Mouse (Mus musculus): ENCODE measurements around the gene Prss32. TPM values are rescaled to one million over a fixed set of nuclear protein-coding genes. Genes with fewer than 3 reads are reported as not detected.

Gene Prss32
- polyA plus RNA-seq, 1 experiment from 2014 or later: not detected

GRCm38 (mm10) chr17:23823614-23824013 lies 20.0 kb upstream of the Prss32 start:
- Histone ChIP-seq H3K9me3 (replicated peaks; ENCODE audit: control insufficient read depth, low read length) (no peaks in the 10 kb centered on the region; the same call in 1 of the 2 replicates), H3K36me3 (replicated peaks; ENCODE audit: control insufficient read depth, insufficient read depth, low read depth, low read length) (peaks cover 45% of the 10 kb centered on the region), H3K4me3 (ENCODE audit: low read depth, low read length) (no peak overlapping the region), H3K27me3 (ENCODE audit: control insufficient read depth, insufficient read depth, low read length) (no peaks in the 10 kb centered on the region), H3K9ac (replicated peaks; ENCODE audit: low read length) (no peak overlapping the region), H3K27ac (replicated peaks; ENCODE audit: low read depth, low read length) (no peak overlapping the region), H3K4me2 (ENCODE audit: low read depth, low read length) (no peak overlapping the region), H3K4me1 (ENCODE audit: control insufficient read depth, insufficient read depth, low read length) (peaks cover 2% of the 10 kb centered on the region; the same call in 1 of the 2 replicates)
- DNase-seq (ENCODE audit: low spot score) (no peak), ATAC-seq (replicated peaks; ENCODE audit: insufficient number of reproducible peaks, low FRiP score, low TSS enrichment, low read depth) (no peak)
- 90% methylated on average over 12 of the region's 12 CpGs for WGBS

- H3K9me3 ChIP-seq (replicated peaks; ENCODE audit: control insufficient read depth, low read length): no peaks in the 10 kb centered on the region
- H3K27ac ChIP-seq (replicated peaks; ENCODE audit: low read depth, low read length): no peak overlapping the region
- DNase-seq (ENCODE audit: low spot score) (no peak), ATAC-seq (replicated peaks; ENCODE audit: insufficient number of reproducible peaks, low FRiP score, low TSS enrichment, low read depth) (no peak)
- H3K4me3 ChIP-seq (ENCODE audit: low read depth, low read length): no peak overlapping the region
- WGBS: 80% methylated on average over 4 of the region's 4 CpGs
- H3K4me2 ChIP-seq (ENCODE audit: low read depth, low read length): no peak overlapping the region
- H3K27me3 ChIP-seq (ENCODE audit: control insufficient read depth, insufficient read depth, low read length): no peaks in the 10 kb centered on the region
- peaks cover 2% of the 10 kb centered on the region; the same call in 1 of the 2 replicates for H3K4me1 ChIP-seq (ENCODE audit: control insufficient read depth, insufficient read depth, low read length)
- peaks cover 25% of the 10 kb centered on the region for H3K36me3 ChIP-seq (replicated peaks; ENCODE audit: control insufficient read depth, insufficient read depth, low read depth, low read length)
- H3K9ac ChIP-seq (replicated peaks; ENCODE audit: low read length): no peak overlapping the region
Measured at GRCm38 (mm10) chr17:23825591-23825990, 18.1 kb upstream of the Prss32 start.

GRCm38 (mm10) chr17:23828271-23829001 lies 15.2 kb upstream of the Prss32 start:
- Histone ChIP-seq H3K4me1 (ENCODE audit: control insufficient read depth, insufficient read depth, low read length) (peaks cover 2% of the 10 kb centered on the region; the same call in 1 of the 2 replicates), H3K36me3 (replicated peaks; ENCODE audit: control insufficient read depth, insufficient read depth, low read depth, low read length) (peaks cover 9% of the 10 kb centered on the region), H3K4me3 (ENCODE audit: low read depth, low read length) (peak overlapping the region; percentile 68), H3K9ac (replicated peaks; ENCODE audit: low read length) (peak overlapping the region; percentile 88), H3K9me3 (replicated peaks; ENCODE audit: control insufficient read depth, low read length) (no peaks in the 10 kb centered on the region), H3K27me3 (ENCODE audit: control insufficient read depth, insufficient read depth, low read length) (no peaks in the 10 kb centered on the region), H3K27ac (replicated peaks; ENCODE audit: low read depth, low read length) (peak overlapping the region; percentile 75), H3K4me2 (ENCODE audit: low read depth, low read length) (peak overlapping the region; percentile 78)
- ATAC-seq (replicated peaks; ENCODE audit: insufficient number of reproducible peaks, low FRiP score, low TSS enrichment, low read depth): peak; percentile 69
- WGBS: under 1% methylated on average over 47 of the region's 47 CpGs
- peak; percentile 65 for DNase-seq (ENCODE audit: low spot score)

GRCm38 (mm10) chr17:23829064-23829619 lies 14.5 kb upstream of the Prss32 start, which contains the start of gene Elob:
TSS of gene Elob (minus strand) at chr17:23829136.
- peaks cover 2% of the 10 kb centered on the region; the same call in 1 of the 2 replicates for H3K4me1 ChIP-seq (ENCODE audit: control insufficient read depth, insufficient read depth, low read length)
- H3K27me3 ChIP-seq (ENCODE audit: control insufficient read depth, insufficient read depth, low read length): no peaks in the 10 kb centered on the region
- peak within 1 kb of the TSS; percentile 88 for H3K9ac ChIP-seq (replicated peaks; ENCODE audit: low read length)
- ATAC-seq (replicated peaks; ENCODE audit: insufficient number of reproducible peaks, low FRiP score, low TSS enrichment, low read depth) (peak; percentile 90), DNase-seq (ENCODE audit: low spot score) (peak; percentile 94)
- H3K27ac ChIP-seq (replicated peaks; ENCODE audit: low read depth, low read length): peak within 1 kb of the TSS; percentile 79
- no peaks in the 10 kb centered on the region for H3K9me3 ChIP-seq (replicated peaks; ENCODE audit: control insufficient read depth, low read length)
- H3K4me3 ChIP-seq (ENCODE audit: low read depth, low read length): peak within 1 kb of the TSS; percentile 68
- H3K4me2 ChIP-seq (ENCODE audit: low read depth, low read length): peak within 1 kb of the TSS; percentile 78
- H3K36me3 ChIP-seq (replicated peaks; ENCODE audit: control insufficient read depth, insufficient read depth, low read depth, low read length): peaks cover 3% of the 10 kb centered on the region; the same call in 1 of the 2 replicates
- 1% methylated on average over 28 of the region's 42 CpGs for WGBS

- Histone ChIP-seq H3K4me1 (ENCODE audit: control insufficient read depth, insufficient read depth, low read length) (peaks cover 2% of the 10 kb centered on the region; the same call in 1 of the 2 replicates), H3K9me3 (replicated peaks; ENCODE audit: control insufficient read depth, low read length) (no peaks in the 10 kb centered on the region), H3K4me3 (ENCODE audit: low read depth, low read length) (no peak overlapping the region), H3K4me2 (ENCODE audit: low read depth, low read length) (no peak overlapping the region), H3K36me3 (replicated peaks; ENCODE audit: control insufficient read depth, insufficient read depth, low read depth, low read length) (no peaks in the 10 kb centered on the region), H3K27me3 (ENCODE audit: control insufficient read depth, insufficient read depth, low read length) (no peaks in the 10 kb centered on the region), H3K27ac (replicated peaks; ENCODE audit: low read depth, low read length) (no peak overlapping the region), H3K9ac (replicated peaks; ENCODE audit: low read length) (no peak overlapping the region)
- 86% methylated on average over 1 of the region's 1 CpGs for WGBS
- ATAC-seq (replicated peaks; ENCODE audit: insufficient number of reproducible peaks, low FRiP score, low TSS enrichment, low read depth) (no peak), DNase-seq (ENCODE audit: low spot score) (no peak)
Measured at GRCm38 (mm10) chr17:23831201-23831600, 12.5 kb upstream of the Prss32 start.

- 65% methylated on average over 8 of the region's 8 CpGs for WGBS
- no peaks in the 10 kb centered on the region for H3K27me3 ChIP-seq (ENCODE audit: control insufficient read depth, insufficient read depth, low read length)
- H3K4me3 ChIP-seq (ENCODE audit: low read depth, low read length): no peak within 1 kb of the TSS
- H3K9ac ChIP-seq (replicated peaks; ENCODE audit: low read length): peak within 1 kb of the TSS; percentile 15; the same call in 1 of the 2 replicates
- H3K4me1 ChIP-seq (ENCODE audit: control insufficient read depth, insufficient read depth, low read length): no peaks in the 10 kb centered on the region
- no peak for DNase-seq (ENCODE audit: low spot score)
- no peak within 1 kb of the TSS for H3K27ac ChIP-seq (replicated peaks; ENCODE audit: low read depth, low read length)
- H3K36me3 ChIP-seq (replicated peaks; ENCODE audit: control insufficient read depth, insufficient read depth, low read depth, low read length): no peaks in the 10 kb centered on the region
- no peak within 1 kb of the TSS for H3K4me2 ChIP-seq (ENCODE audit: low read depth, low read length)
- no peaks in the 10 kb centered on the region for H3K9me3 ChIP-seq (replicated peaks; ENCODE audit: control insufficient read depth, low read length)
- ATAC-seq (replicated peaks; ENCODE audit: insufficient number of reproducible peaks, low FRiP score, low TSS enrichment, low read depth): no peak
Measured at GRCm38 (mm10) chr17:23836006-23836575, 7.6 kb upstream of the Prss32 start, which contains the start of gene Prss33. TSS of gene Prss33 (minus strand) at chr17:23836056.

- no peak overlapping the region for H3K9ac ChIP-seq (replicated peaks; ENCODE audit: low read length)
- no peaks in the 10 kb centered on the region for H3K36me3 ChIP-seq (replicated peaks; ENCODE audit: control insufficient read depth, insufficient read depth, low read depth, low read length)
- H3K27ac ChIP-seq (replicated peaks; ENCODE audit: low read depth, low read length): no peak overlapping the region
- H3K4me3 ChIP-seq (ENCODE audit: low read depth, low read length): no peak overlapping the region
- H3K4me1 ChIP-seq (ENCODE audit: control insufficient read depth, insufficient read depth, low read length): no peaks in the 10 kb centered on the region
- peaks cover 2% of the 10 kb centered on the region; the same call in 1 of the 2 replicates for H3K27me3 ChIP-seq (ENCODE audit: control insufficient read depth, insufficient read depth, low read length)
- H3K9me3 ChIP-seq (replicated peaks; ENCODE audit: control insufficient read depth, low read length): no peaks in the 10 kb centered on the region
- DNase-seq (ENCODE audit: low spot score): peak; percentile 88
- 29% methylated on average over 4 of the region's 4 CpGs for WGBS
- ATAC-seq (replicated peaks; ENCODE audit: insufficient number of reproducible peaks, low FRiP score, low TSS enrichment, low read depth): no peak
- H3K4me2 ChIP-seq (ENCODE audit: low read depth, low read length): no peak overlapping the region
Measured at GRCm38 (mm10) chr17:23841145-23841544, 2.5 kb upstream of the Prss32 start.
